30 mouse cellular contexts compared by ENCODE assay signal in genomic region chr5:126573766-126574165, GRCm38 (mm10).
A peak's percentile ranks its signal among the peaks of the same experiment; 100 is the strongest.
DNase-seq lines count a peak whose midpoint lies in the region; ATAC-seq and TF ChIP-seq lines count a peak whose summit lies in the region.
"Had no signal": no experiment of that assay in that cellular context is flagged by ENCODE, and none has a peak within 500 bp of the region (broad histone marks: within the 10 kb centered on the region; RNA-seq: fewer than 3 reads in every experiment).

No protein-coding gene starts in this region.

- H3K4me3 ChIP-seq in layer of hippocampus, adult 2 months: no peak overlapping the region
- H3K4me3 ChIP-seq in midbrain, embryonic 11.5 days (ENCODE audit: low read depth, low read length): no peak overlapping the region
- no peak overlapping the region for H3K4me3 ChIP-seq in midbrain, embryonic 10.5 days
- H3K4me3 ChIP-seq in E14TG2a.4 (replicated peaks; ENCODE audit: low read length): no peak overlapping the region
- H3K4me3 ChIP-seq: embryonic facial prominence, embryonic 10.5 days; embryonic facial prominence, embryonic 13.5 days; erythroblast, embryonic 14.5 days; forebrain, embryonic 10.5 days; heart, embryonic 12.5 days; heart, embryonic 15.5 days; hindbrain, embryonic 10.5 days had no signal

- no peak overlapping the region for H3K4me2 ChIP-seq in midbrain, embryonic 11.5 days
- H3K4me2 ChIP-seq: embryonic facial prominence, embryonic 13.5 days; heart, embryonic 12.5 days; heart, embryonic 15.5 days; hindbrain, embryonic 14.5 days had no signal

- no peak overlapping the region for H3K27ac ChIP-seq in layer of hippocampus, adult 2 months
- H3K27ac ChIP-seq in midbrain, embryonic 11.5 days (ENCODE audit: low read depth, low read length): no peak overlapping the region
- no peak overlapping the region for H3K27ac ChIP-seq in midbrain, embryonic 10.5 days (replicated peaks)
- H3K27ac ChIP-seq: embryonic facial prominence, embryonic 10.5 days; embryonic facial prominence, embryonic 13.5 days; forebrain, embryonic 10.5 days; heart, embryonic 15.5 days; hindbrain, embryonic 10.5 days; hindbrain, embryonic 14.5 days had no signal

- no peak for ATAC-seq in midbrain, embryonic 11.5 days (ENCODE audit: low FRiP score)
- ATAC-seq: activated CD4-positive, CD25-positive, alpha-beta regulatory T cell, adult 4 months; forebrain, embryonic 14.5 days had no signal

- no peaks in the 10 kb centered on the region for H3K27me3 ChIP-seq in midbrain, embryonic 11.5 days (ENCODE audit: control insufficient read depth, insufficient read depth, low read length)
- H3K27me3 ChIP-seq in midbrain, embryonic 10.5 days (ENCODE audit: low read depth, poor library complexity, severe bottlenecking): no peaks in the 10 kb centered on the region
- no peaks in the 10 kb centered on the region for H3K27me3 ChIP-seq in E14TG2a.4 (ENCODE audit: insufficient read depth, low read length)
- H3K27me3 ChIP-seq: embryonic facial prominence, embryonic 13.5 days; heart, embryonic 12.5 days; heart, embryonic 15.5 days had no signal

- WGBS in midbrain, embryonic 11.5 days: 78% methylated on average over 2 of the region's 2 CpGs
- WGBS in midbrain, embryonic 10.5 days: 84% methylated on average over 2 of the region's 2 CpGs

- DNase-seq in layer of hippocampus, adult 2 months (ENCODE audit: low spot score in 2 of 2): no peak
- no peak for DNase-seq in layer of hippocampus, adult 9-10 months (ENCODE audit: low spot score)
- peak; percentile 49 for DNase-seq in midbrain, embryonic 11.5 days (ENCODE audit: low spot score, missing footprints)
- no peak for DNase-seq in midbrain, embryonic 10.5 days (ENCODE audit: low spot score)
- no peak for DNase-seq in brain, embryonic 14.5 days (ENCODE audit: low read depth)
- no peak for DNase-seq in thymus, postnatal 25 days
- no peak for DNase-seq in adrenal gland, adult 8-10 months
- DNase-seq: adrenal gland, postnatal 10 days; adrenal gland, postnatal 36 days; cerebellum, adult 11 months; cerebellum, adult 2 months; cerebellum, adult 9-11 months; cerebellum, postnatal 25 days; embryo, embryonic 11 days; gastrocnemius, postnatal 25 days; heart, adult 18-20 months; heart, postnatal 10 days; heart, postnatal 36 days had no signal

- H3K9me3 ChIP-seq in midbrain, embryonic 11.5 days (ENCODE audit: control insufficient read depth, low read length): no peaks in the 10 kb centered on the region; the same call in 1 of the 2 replicates
- 0 out of 2 replicates have a peak, but pooled peaks cover 2% of the 10 kb centered on the region for H3K9me3 ChIP-seq in midbrain, embryonic 10.5 days (replicated peaks)
- peaks cover 10% of the 10 kb centered on the region for H3K9me3 ChIP-seq in E14TG2a.4 (ENCODE audit: low read length)
- H3K9me3 ChIP-seq: embryonic facial prominence, embryonic 10.5 days; embryonic facial prominence, embryonic 13.5 days had no signal

- 0 out of 2 replicates have a peak, but pooled peaks have one; percentile 14 for TF ChIP-seq CTCF in layer of hippocampus, adult 2 months (conservative IDR thresholded peaks at IDR 0.05)
- TF ChIP-seq CTCF in E14TG2a.4 (conservative IDR thresholded peaks at IDR 0.05; ENCODE audit: low read length): peak; percentile 39
- TF ChIP-seq CTCF in brain, embryonic 14.5 days (IDR thresholded peaks at IDR 0.05; ENCODE audit: borderline replicate concordance, extremely low read depth, insufficient read depth, insufficient read length): peak; percentile 19; the same call in 1 of the 2 replicates

- H3K9ac ChIP-seq in midbrain, embryonic 11.5 days (ENCODE audit: low read length): no peak overlapping the region
- H3K9ac ChIP-seq: embryonic facial prominence, embryonic 13.5 days; heart, embryonic 12.5 days; heart, embryonic 15.5 days; hindbrain, embryonic 14.5 days had no signal

- H3K36me3 ChIP-seq in midbrain, embryonic 11.5 days (ENCODE audit: control insufficient read depth, insufficient read depth, low read length): no peaks in the 10 kb centered on the region
- H3K36me3 ChIP-seq in midbrain, embryonic 10.5 days: no peaks in the 10 kb centered on the region
- H3K36me3 ChIP-seq in E14TG2a.4 (ENCODE audit: insufficient read depth, low read length): no peaks in the 10 kb centered on the region
- H3K36me3 ChIP-seq: embryonic facial prominence, embryonic 10.5 days; embryonic facial prominence, embryonic 13.5 days; forebrain, embryonic 10.5 days; G1E; heart, embryonic 12.5 days; heart, embryonic 15.5 days; hindbrain, embryonic 10.5 days had no signal

- no peaks in the 10 kb centered on the region for H3K4me1 ChIP-seq in midbrain, embryonic 11.5 days (ENCODE audit: control insufficient read depth, insufficient read depth, low read length)
- H3K4me1 ChIP-seq in midbrain, embryonic 10.5 days: no peaks in the 10 kb centered on the region
- H3K4me1 ChIP-seq in E14TG2a.4 (replicated peaks; ENCODE audit: low read depth, low read length): 0 out of 2 replicates have a peak, but pooled peaks cover 2% of the 10 kb centered on the region
- H3K4me1 ChIP-seq: embryonic facial prominence, embryonic 10.5 days; embryonic facial prominence, embryonic 13.5 days; forebrain, embryonic 10.5 days; heart, embryonic 12.5 days; heart, embryonic 15.5 days; hindbrain, embryonic 10.5 days had no signal

- TF ChIP-seq POLR2A in brain, embryonic 14.5 days (IDR thresholded peaks at IDR 0.05; ENCODE audit: borderline replicate concordance, extremely low read depth, insufficient read depth, insufficient read length, poor library complexity, severe bottlenecking): no peak
